Mouse (Mus musculus) lung, adult 2 months (tissue): ENCODE measurements at regions not wholly inside any gene's neighbourhood (a gene's known extent, or its start where the extent isn't known, plus 50 kb on each side); places are given as distances from the start of the nearest gene placed in this dataset.

Experiments
- CTCF ChIP-seq: fragments of 200-500 bp; IDR thresholded peaks from 2 replicates; pipeline ENCODE4 v1.5.1; 2011; ENCODE audit warnings: mild to moderate bottlenecking, low read length, control low read depth; ENCODE audit not compliant: insufficient read depth
- POLR2A ChIP-seq: fragments of 200-500 bp; IDR thresholded peaks from 2 replicates; pipeline ENCODE4 v1.6.1; 2011; ENCODE audit warnings: low read depth, mild to moderate bottlenecking, control low read depth, low read length, borderline replicate concordance; ENCODE audit errors: extremely low read depth

DNA sequence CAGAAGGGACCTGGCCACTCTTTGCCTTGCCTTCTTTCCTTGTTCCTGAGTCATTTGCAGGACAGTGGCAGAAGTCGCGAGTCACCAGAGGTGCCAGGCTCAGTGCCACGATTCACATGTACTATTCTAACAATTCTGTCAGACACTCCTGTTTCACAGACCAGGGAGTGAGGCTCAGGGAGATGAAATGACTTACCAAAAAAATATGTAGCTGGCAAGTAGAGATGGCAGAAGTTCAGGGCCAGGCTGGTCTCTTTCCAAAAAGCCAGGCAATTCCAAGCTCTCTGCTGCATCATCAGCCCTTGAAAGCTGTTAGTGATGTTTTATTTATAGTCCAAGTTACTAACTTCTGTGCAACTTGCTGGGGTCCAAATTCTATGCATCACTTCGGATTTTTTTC lies 311.2 kb downstream of the Hace1 start:
- TF ChIP-seq CTCF (no peak), POLR2A (no peak)
